Mouse (Mus musculus) heart, postnatal 0 days (tissue): ENCODE measurements around the gene Cnr1. TPM values are rescaled to one million over a fixed set of nuclear protein-coding genes. Genes with fewer than 3 reads are reported as not detected.

Experiments used
- ATAC-seq: fragments of 200-750 bp; cut with Nextera tagmentation; 2 replicates; pipeline ENCODE4 v1.8.0; 2017; ENCODE audit warnings: low read depth, moderate number of reproducible peaks, moderate library complexity; ENCODE audit not compliant: insufficient read depth
- DNase-seq: peaks from one replicate; pipeline ENCODE4 v3.0.0-alpha.2; 2016; ENCODE audit warnings: low spot score
- H3K27ac ChIP-seq: fragments of 300-500 bp; sonication (generic); 2 replicates; pipeline ENCODE4 v1.5.1; 2014; ENCODE audit warnings: low read depth, mild to moderate bottlenecking
- H3K27me3 ChIP-seq: fragments of 300-500 bp; sonication (generic); 2 replicates; pipeline ENCODE4 v1.6.1; 2014; ENCODE audit warnings: low read length, mixed read lengths; ENCODE audit not compliant: control insufficient read depth, insufficient read depth
- H3K36me3 ChIP-seq: fragments of 300-500 bp; sonication (generic); replicated peaks from 2 replicates; pipeline ENCODE4 v1.6.1; 2014; ENCODE audit warnings: low read length, mixed read lengths; ENCODE audit not compliant: control insufficient read depth, insufficient read depth
- H3K4me1 ChIP-seq: fragments of 300-500 bp; sonication (generic); 2 replicates; pipeline ENCODE4 v1.6.1; 2014; ENCODE audit warnings: antibody characterized with exemption; ENCODE audit not compliant: control insufficient read depth, insufficient read depth
- H3K4me2 ChIP-seq: fragments of 300-500 bp; sonication (generic); 2 replicates; pipeline ENCODE4 v1.6.1; 2014; ENCODE audit warnings: low read depth, mild to moderate bottlenecking, low read length, moderate library complexity
- H3K4me3 ChIP-seq: fragments of 300-500 bp; sonication (generic); 2 replicates; pipeline ENCODE4 v1.5.1; 2014; ENCODE audit warnings: low read depth, low read length
- H3K9ac ChIP-seq: fragments of 300-500 bp; sonication (generic); replicated peaks from 2 replicates; pipeline ENCODE4 v1.6.1; 2014; ENCODE audit warnings: low read depth, low read length, mixed read lengths
- H3K9me3 ChIP-seq: fragments of 300-500 bp; sonication (generic); replicated peaks from 2 replicates; pipeline ENCODE4 v1.6.1; 2016; ENCODE audit warnings: low read length; ENCODE audit not compliant: control insufficient read depth
- CTCF ChIP-seq: IDR thresholded peaks from 2 replicates; pipeline ENCODE4 v1.5.1; 2016; ENCODE audit warnings: antibody characterized with exemption, control low read depth, low read depth
- EP300 ChIP-seq: IDR thresholded peaks from 2 replicates; pipeline ENCODE4 v1.6.1; 2016; ENCODE audit warnings: antibody characterized with exemption, low read depth
- WGBS: fragments of 180-500 bp; shearing (Covaris S2); extraction: QIAGEN DNeasy Blood & Tissue Kit; methylation state at CpG from one replicate; pipeline ENCODE4 v1.1.7; 2014; 5-methylcytosine and 5-hydroxymethylcytosine counted together
- polyA plus RNA-seq: library from polyadenylated mRNA; unstranded; fragments of >200 nt; fragmentation: Nextera tagmentation; extraction: Ambion mirVana; gene quantifications from 2 replicates; pipeline ENCODE4 v1.2.1, GENCODE M21; 2015
- total RNA-seq: library from RNA; depleted of rRNA; stranded (reverse); fragments of >200 nt; gene quantifications from 2 replicates; pipeline ENCODE4 v1.2.3, GENCODE M21; 2014; ENCODE audit warnings: low replicate concordance

Cnr1 gene
- total and polyA plus RNA-seq, 2 experiments from 2014 or later = 0.05 TPM; not detected in 1

- no peak for ATAC-seq
- Histone ChIP-seq H3K27me3 (peaks cover 64% of the 10 kb centered on the region), H3K9me3 (no peaks in the 10 kb centered on the region), H3K36me3 (no peaks in the 10 kb centered on the region), H3K9ac (no peak overlapping the region), H3K4me2 (no peak overlapping the region), H3K27ac (no peak overlapping the region), H3K4me1 (no peaks in the 10 kb centered on the region), H3K4me3 (peak overlapping the region; percentile 55; the same call in 1 of the 2 replicates)
- 54% methylated on average over 4 of the region's 4 CpGs for WGBS
- TF ChIP-seq CTCF (no peak), EP300 (no peak)
- no peak for DNase-seq
Measured at GRCm38 (mm10) chr4:33925489-33925888, 1.1 kb downstream of the Cnr1 start.

DNA sequence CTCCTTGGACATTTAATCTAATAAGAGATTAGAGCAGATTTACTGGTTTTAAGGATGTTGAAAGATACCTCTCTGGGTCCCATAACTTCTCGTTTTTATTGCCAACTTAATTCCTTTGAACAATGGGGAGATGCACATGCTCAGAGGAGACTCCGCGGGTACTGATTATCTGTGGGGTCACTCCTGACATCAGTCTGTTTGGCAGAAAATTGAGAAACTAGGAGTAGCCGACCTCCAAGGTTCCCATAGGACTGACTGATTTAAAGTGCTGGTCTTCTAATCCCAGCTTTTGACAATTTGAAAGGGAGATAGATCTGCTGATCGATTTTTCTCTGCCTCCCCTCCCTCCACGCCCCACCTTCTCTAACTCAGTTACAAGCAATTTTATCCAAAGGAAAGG is 1.6 kb downstream of the Cnr1 start:
- TF ChIP-seq CTCF (no peak), EP300 (no peak)
- H3K9me3 ChIP-seq = no peaks in the 10 kb centered on the region
- no peak overlapping the region for H3K4me3 ChIP-seq
- ATAC-seq (no peak), DNase-seq (no peak)
- H3K9ac ChIP-seq = no peak overlapping the region
- no peak overlapping the region for H3K4me2 ChIP-seq
- WGBS = 60% methylated on average over 6 of the region's 6 CpGs
- H3K4me1 ChIP-seq = no peaks in the 10 kb centered on the region
- no peak overlapping the region for H3K27ac ChIP-seq
- H3K27me3 ChIP-seq = peaks cover 59% of the 10 kb centered on the region
- H3K36me3 ChIP-seq = no peaks in the 10 kb centered on the region

DNA sequence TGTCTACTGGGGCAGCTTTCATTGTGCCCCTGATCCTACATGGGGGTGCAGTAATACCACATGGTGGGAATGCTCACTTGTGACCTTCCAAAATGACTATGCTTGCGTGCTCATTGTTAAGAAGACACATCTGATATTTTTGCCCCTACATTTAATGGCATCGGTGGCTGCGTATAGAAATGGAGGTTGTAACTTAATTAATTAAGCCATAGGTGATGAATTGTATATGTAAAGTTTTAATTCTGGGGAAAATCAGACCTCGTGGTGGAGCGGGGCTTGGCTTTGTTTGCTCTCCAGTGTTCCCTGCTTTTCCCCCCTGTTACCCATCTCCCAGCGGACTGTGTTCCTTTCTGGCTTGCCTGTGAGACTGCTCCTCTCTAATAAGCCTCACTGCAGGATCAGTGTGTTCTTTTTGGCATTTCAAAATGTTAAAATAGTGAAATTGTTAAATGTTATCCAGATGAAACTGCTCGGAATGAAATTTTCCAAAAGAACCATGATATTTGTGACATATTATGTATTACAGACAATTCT is 2.4 kb downstream of the Cnr1 start:
- no peak overlapping the region for H3K4me3 ChIP-seq
- H3K4me2 ChIP-seq = no peak overlapping the region
- no peak overlapping the region for H3K9ac ChIP-seq
- ATAC-seq (no peak), DNase-seq (no peak)
- peaks cover 51% of the 10 kb centered on the region for H3K27me3 ChIP-seq
- H3K4me1 ChIP-seq = no peaks in the 10 kb centered on the region
- 89% methylated on average over 7 of the region's 7 CpGs for WGBS
- TF ChIP-seq EP300 (no peak), CTCF (no peak)
- H3K36me3 ChIP-seq = no peaks in the 10 kb centered on the region
- no peak overlapping the region for H3K27ac ChIP-seq
- no peaks in the 10 kb centered on the region for H3K9me3 ChIP-seq

DNA sequence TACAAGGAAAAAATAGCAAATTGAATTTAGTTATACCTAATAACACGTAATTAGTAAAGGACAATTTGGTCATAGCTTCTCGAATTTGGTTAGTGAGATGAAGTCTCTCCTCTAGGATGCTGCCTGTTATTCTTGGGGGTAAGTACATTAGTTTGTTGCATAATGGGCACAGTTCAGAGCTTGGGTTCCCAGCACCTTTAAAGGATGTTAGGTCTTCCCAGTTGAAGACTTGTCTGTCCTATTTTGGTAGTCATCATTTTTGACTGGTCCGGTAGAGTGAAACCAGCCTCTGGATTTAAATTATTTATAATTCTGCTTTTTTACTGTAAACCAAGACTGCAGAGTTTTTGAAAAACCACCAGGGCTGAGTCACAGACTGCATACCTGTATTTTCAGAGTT is 3.3 kb downstream of the Cnr1 start:
- ATAC-seq = no peak
- WGBS = 81% methylated on average over 3 of the region's 3 CpGs

GRCm38 (mm10) chr4:33928450-33928849 is 4.1 kb downstream of the Cnr1 start:
- ATAC-seq = no peak

More for the DNA sequence above, 3.3 kb downstream of the Cnr1 start:
- H3K27me3 ChIP-seq = peaks cover 43% of the 10 kb centered on the region
- no peaks in the 10 kb centered on the region for H3K36me3 ChIP-seq
- H3K9me3 ChIP-seq = no peaks in the 10 kb centered on the region
- H3K9ac ChIP-seq = no peak overlapping the region
- H3K27ac ChIP-seq = no peak overlapping the region
- TF ChIP-seq EP300 = no peak
- no peak for TF ChIP-seq CTCF
- H3K4me2 ChIP-seq = no peak overlapping the region
- DNase-seq = no peak
- H3K4me3 ChIP-seq = no peak overlapping the region
- H3K4me1 ChIP-seq = no peaks in the 10 kb centered on the region

GRCm38 (mm10) chr4:33931347-33931746 is 7.0 kb downstream of the Cnr1 start:
- Histone ChIP-seq H3K36me3 (no peaks in the 10 kb centered on the region), H3K27me3 (peaks cover 7% of the 10 kb centered on the region), H3K27ac (no peak overlapping the region), H3K9me3 (no peaks in the 10 kb centered on the region), H3K4me2 (no peak overlapping the region), H3K4me1 (no peaks in the 10 kb centered on the region), H3K9ac (no peak overlapping the region), H3K4me3 (no peak overlapping the region)
- ATAC-seq (no peak), DNase-seq (no peak)
- WGBS = 78% methylated on average over 8 of the region's 8 CpGs
- TF ChIP-seq EP300 (no peak), CTCF (no peak)

More at GRCm38 (mm10) chr4:33928450-33928849, 4.1 kb downstream of the Cnr1 start:
- 44% methylated on average over 1 of the region's 1 CpGs for WGBS
- Histone ChIP-seq H3K4me1 (no peaks in the 10 kb centered on the region), H3K9ac (no peak overlapping the region), H3K27ac (no peak overlapping the region), H3K9me3 (no peaks in the 10 kb centered on the region), H3K27me3 (peaks cover 35% of the 10 kb centered on the region), H3K36me3 (no peaks in the 10 kb centered on the region), H3K4me2 (no peak overlapping the region), H3K4me3 (no peak overlapping the region)
- TF ChIP-seq EP300 = no peak
- no peak for TF ChIP-seq CTCF
- DNase-seq = no peak
